Mouse (Mus musculus) spleen, postnatal 36 days (tissue): Measurements from ENCODE around the gene Trim37.
"Not testable (repeated sequence)": the region's sequence is repeated elsewhere in the genome, so short reads cannot be mapped to it uniquely, and the experiment has no call there.

ENCODE experiments used
- DNase-seq, 2 experiments: peaks; one replicate each; pipeline ENCODE4 v3.0.0; 2022; ENCODE audit warnings: low spot score in 2 of 2, mixed read lengths in 1 of 2

Trim37 gene

GRCm38 (mm10) chr11:87227056-87227455, 100.2 kb downstream of the Trim37 start:
- no peak for DNase-seq

GRCm38 (mm10) chr11:87233377-87233776, 106.5 kb downstream of the Trim37 start:
- DNase-seq: no peak

DNA sequence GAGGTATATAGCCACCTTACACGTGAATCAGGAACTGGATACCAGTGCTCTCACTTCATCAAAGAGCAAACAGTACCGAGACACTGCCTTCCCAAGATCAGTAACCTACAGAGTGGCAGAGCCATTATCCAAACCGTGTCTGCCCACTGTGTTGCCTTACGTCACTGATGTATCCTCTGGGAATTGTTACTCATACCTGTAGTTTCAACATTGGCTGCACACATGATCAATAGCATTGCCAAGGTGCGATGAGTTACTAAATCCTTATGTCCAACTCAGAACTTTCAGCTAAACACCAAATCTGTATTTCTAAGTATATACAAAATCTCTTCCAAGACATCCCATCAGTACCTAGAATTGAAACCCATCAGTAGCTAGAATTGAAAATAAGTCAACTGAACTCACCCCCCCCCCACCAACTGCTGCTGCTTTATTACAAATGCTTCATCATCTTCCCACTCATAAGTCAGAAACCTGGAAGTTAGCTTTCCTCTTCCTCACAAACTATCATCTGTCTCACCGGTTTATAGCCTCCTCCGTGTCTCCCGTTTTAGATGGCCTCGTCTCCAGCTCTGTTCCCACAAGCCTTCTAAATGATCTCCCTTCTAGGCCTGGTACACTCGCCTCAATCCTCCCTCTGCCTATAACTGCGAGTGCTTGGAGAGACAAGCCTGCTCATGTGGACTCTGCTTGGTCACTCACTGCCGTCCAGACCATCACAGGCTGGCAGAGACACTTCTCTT, 108.0 kb downstream of the Trim37 start:
- DNase-seq: no peak

- DNase-seq: no peak
Measured at GRCm38 (mm10) chr11:87235486-87235872, 108.6 kb downstream of the Trim37 start.

DNA sequence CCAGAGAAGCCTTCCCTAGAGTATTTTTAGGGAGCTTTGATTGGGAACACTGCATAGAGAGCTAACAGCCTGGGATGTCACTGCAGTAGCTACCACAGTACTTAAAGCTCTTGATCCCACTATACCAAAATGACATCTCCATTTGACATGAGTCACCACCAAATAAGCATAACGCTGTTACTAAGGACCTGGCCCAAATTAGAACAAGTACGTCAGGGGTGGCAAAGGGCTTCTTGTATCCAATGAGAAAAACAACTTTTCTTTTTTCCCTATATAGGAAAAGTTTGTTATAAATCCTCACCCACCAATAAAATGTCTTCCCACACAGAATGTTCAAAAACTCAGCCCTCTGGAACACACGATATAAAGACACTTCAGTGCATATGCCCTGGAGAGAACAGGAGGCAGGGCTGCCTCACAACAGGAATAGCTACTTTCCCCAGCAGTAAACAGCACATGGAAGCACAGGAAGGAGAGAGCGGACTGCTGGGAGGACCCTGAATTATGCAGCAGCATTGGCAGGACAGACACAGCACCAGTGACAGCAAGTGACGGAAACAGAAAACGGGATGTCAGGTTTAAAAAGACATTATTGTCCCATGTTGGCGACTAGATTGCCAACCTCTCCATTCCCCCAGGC, 112.1 kb downstream of the Trim37 start:
- no peak for DNase-seq

- no peak for DNase-seq
Measured at GRCm38 (mm10) chr11:87240141-87240832, 113.4 kb downstream of the Trim37 start.

DNA sequence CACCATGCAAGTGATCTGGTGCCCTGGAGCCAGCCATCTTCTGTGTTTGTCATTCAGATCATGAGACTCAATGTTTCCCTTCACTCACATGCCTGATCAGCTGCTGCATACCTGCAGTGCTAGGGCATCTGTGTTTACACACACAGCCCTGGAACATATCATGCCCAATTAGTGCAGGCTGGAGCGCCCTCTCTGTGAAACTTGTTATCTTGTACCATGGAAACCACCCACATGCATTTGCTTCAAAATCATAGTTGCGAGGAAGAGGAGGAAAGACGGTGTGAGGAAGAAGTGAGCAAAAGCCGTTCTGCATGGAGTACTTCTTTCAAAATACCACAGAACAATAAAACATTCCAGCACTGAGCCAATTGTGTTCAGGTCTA, 113.9 kb downstream of the Trim37 start:
- DNase-seq: no peak

DNA sequence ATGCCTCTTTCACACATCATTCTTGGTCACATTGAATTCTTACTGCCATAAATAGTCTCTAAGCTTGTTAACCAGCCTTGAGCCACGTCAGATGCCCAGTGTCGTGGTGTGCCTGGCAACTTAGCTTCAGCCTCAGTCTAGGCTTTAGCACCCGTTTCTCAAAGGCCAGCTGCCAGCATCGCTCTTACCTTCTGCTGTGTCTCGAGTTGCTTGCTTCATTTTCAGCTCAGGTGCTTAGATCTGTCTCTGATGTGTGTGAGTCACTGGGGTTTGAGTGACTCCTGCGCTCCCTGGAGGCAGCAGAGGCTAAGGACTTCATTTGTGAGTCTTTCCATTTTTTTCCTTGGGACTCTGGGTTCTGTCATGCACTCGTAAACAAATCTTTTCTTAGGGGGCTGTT, 114.4 kb downstream of the Trim37 start:
- DNase-seq: no peak

DNA sequence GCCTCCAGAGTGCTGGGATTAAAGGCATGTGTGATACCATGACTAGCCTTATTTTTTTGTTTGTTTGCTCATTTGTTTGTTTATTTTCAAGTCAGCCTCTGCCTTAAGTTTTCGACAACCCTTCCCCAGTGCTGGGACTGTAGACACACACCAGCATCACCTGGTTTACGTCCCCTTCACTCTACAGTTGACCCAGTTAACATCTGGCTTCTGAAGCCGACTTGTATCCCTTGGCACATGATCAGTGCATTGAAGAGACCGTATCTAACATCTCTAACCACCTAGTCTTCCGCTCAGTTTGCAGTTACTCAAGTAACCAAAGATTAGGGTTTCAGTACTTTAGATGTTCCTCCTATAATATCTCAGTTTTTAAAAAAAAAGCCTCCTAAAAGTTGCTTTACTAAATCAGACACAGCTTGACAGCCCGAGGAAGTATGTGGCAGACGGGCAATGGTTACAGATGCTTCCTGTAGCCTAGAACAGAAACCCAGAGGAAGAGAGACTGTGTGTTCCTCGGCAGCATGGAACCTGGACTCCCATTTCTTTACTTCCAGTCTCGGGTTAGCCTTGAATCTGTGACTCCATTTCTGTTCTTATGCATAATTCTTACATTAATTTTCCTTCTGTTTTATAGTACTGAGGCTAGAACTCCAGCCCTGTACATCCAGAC, 118.4 kb downstream of the Trim37 start:
- DNase-seq: no peak

- no peak for DNase-seq
Measured at GRCm38 (mm10) chr11:87246107-87246651, 119.3 kb downstream of the Trim37 start.

DNA sequence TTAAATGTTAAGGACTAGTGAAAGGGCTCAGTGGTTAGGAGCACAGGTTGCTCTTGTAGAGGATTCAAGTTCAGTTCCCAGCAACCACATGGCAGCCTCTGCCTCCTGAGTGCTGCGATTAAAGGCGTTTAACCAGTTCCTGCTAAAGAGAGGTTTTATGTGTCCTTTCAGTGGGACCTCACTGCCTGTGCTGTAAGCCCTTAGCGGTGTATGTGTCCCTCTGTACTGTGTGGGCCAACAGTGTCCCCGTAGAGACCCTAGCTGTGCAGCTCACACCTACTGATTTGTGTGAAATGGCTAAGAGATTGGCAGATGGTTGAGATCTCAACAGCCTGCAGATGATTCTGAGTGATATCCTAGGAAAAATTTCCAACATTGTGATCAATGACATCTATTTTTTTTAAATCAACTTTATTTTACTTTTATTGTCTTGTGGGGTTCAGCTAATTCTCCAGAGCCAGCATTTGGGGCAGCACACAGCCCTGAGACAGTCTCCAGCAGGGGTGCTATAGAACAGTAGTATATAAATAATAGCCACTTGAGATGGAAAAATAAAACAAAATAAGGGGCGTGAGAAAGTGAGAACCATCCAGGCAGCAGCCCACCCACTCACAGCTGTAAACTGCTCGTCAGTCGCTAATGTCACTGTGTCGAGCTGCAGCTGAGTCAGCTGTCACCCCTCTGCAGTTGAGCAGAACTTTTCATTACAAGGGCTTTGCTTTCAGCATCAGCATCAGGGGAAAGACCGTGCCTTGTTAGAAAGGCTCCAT, 120.0 kb downstream of the Trim37 start:
- no peak for DNase-seq

GRCm38 (mm10) chr11:87247494-87247866, 120.6 kb downstream of the Trim37 start:
- no peak for DNase-seq

- DNase-seq: no peak
Measured at GRCm38 (mm10) chr11:87250132-87250531, 123.3 kb downstream of the Trim37 start.

GRCm38 (mm10) chr11:87253294-87253693, 126.4 kb downstream of the Trim37 start:
- DNase-seq: no peak

GRCm38 (mm10) chr11:87254149-87254548, 127.3 kb downstream of the Trim37 start:
- DNase-seq: peak; percentile 8 to 29

DNA sequence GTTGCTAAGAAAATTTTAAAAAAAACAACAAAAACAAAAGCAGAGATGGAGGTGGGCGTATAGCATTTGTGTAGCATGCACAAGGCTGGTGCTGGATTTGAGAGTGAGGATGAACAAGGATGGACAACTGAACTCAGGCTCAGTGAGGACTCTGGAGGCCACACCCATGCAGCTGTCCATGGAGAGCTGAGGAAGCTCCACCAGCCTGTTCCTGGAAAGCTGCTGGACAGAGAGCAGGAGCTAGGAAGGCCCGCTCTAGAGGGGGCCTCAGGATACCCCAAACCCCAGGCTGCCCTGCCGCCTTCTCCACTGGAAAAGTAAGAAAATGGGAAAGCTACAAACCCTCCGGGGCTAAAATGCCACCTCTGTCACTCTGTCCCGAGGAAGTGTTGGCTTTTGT, 130.4 kb downstream of the Trim37 start:
- no peak for DNase-seq

DNA sequence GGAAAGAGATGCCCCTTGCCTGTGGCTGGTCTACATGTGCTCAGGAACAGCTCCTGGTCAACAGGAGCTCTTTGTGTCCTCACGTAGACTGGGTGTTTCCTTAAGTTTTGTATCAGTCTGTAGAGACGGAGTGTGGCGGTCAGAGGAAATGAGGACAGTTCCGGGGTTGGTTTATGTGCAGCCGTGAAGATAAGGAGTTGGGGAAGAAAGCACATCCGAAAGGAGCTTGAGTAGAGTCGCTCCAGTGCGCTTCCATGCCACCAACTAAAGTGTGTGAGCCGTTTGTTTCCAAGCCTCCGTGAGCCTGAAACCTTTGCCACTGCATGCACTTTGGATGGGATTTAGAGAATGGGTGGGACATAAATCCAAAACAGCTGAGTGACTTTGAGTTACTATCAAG, 132.9 kb downstream of the Trim37 start:
- DNase-seq: no peak

GRCm38 (mm10) chr11:87261705-87262104, 134.8 kb downstream of the Trim37 start:
- not testable (repeated sequence) for DNase-seq

GRCm38 (mm10) chr11:87263946-87264345, 137.1 kb downstream of the Trim37 start:
- DNase-seq: no peak

DNA sequence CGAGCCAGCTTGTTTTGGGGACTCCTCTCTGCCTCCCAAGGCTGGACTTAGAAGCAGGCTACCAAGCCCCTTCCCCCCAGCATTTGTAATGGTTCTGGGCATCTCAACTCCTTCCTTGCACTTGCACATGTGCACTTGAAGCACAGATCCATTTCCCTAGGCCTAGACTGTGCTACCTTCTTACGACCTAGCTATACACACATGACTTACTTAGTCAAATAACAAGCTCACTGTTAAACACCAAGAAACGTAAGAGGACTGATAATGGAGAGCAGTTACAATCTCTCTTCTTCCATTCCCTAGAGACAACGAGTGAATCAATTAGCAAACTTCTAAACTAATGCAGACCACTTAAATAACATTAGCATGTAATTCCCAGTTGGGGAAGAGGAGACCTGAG, 139.4 kb downstream of the Trim37 start:
- no peak for DNase-seq

DNA sequence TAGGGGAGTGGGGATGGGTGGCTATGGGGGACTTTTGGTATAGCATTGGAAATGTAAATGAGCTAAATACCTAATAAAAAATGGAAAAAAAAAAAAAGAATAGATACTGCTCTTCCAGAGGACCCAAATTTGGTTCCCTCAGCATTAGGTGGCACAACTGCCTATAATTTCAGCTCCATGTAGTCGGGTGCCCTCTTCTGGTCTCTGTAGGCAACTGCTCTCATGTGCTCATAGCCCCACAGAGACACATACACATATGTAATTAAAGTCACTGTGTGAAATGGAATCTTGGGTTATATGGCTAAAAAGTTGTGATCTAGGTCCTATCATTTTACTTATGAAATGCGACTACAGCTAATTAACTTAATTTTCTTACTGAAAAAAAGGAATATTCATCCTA, 141.9 kb downstream of the Trim37 start:
- DNase-seq: no peak
